Mouse (Mus musculus) retina, postnatal 7 days (tissue): ENCODE measurements at regions not wholly inside any gene's neighbourhood (a gene's known extent, or its start where the extent isn't known, plus 50 kb on each side); places are given as distances from the start of the nearest gene placed in this dataset.

Source experiments
- DNase-seq: peaks from one replicate; pipeline ENCODE4 v3.0.0-alpha.2; 2012; ENCODE audit warnings: low read depth, low spot score

DNA sequence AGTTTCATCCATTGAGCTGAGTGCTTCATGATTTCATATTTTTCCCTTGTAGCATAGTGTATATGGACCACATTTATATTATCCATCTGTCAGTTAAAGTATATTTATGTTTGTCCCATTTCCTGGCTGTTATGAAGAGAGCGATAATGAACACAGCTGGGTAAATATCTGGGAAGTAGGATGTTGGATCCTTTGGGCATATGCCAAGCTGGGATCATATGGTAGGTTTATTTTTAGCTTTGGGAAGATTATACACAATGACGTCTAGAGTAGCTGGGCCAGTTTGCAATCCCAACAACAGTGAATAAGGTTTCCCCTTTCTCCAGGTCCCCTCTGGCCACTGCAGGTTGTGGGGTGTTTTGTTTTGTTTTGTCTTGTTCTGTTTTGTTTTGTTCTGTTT lies 164.5 kb downstream of the Gm765 start:
- no peak for DNase-seq

DNA sequence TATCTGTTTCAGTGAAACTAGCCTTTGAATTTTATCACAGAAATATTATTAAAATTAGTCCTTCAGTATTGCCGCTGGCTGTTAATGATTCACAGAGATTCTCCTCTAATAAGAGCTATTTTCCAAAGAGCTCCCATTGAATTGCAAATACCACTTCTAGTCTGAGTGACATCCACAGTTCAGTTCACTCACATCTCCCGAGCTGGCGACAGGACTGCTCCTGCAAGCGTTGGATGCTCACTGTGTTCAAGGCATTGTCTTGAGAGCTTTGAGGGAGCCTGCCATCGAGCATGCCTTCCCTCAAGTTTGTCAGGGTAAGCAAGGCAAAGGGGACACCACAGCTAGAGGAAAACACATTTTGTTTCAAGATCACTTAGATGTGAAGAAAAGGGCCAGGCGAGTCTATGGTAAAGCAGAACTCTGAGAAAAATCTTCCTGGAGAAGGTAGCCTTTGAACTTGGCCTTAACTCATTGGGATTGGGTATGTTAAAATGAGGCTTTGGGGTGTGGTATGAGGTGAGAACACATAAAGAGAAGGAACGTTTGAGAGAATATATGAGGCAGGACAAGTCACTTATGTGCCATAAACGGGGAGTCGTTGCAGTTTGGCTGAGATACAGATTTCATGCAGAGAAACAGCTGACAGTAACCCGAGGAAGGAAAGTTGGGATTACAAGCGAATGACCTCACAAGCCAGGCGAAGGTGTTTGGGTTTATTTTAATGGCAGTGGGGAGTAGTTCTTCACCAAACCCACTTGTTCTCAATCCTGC lies 193.3 kb downstream of the Gm765 start:
- DNase-seq: no peak

DNA sequence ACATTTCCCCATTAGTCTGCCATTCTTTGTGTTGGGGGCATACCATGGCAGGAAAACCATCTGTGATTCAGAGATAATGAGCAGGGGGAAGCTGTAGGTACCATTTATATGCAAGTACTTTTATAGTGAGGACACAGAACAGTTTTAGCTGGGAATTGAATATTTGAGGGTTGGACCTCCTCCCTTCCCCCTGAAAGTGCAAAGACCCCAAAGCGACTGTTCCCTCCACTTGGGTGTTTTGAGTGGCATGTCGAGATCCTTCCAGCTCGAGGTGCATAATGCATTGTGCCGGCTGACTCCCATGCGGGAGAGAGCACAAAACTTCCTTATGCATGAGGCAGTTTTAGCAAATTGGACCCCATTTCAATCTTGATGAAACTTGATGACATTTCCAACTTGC lies 194.7 kb downstream of the Gm765 start:
- no peak for DNase-seq

DNA sequence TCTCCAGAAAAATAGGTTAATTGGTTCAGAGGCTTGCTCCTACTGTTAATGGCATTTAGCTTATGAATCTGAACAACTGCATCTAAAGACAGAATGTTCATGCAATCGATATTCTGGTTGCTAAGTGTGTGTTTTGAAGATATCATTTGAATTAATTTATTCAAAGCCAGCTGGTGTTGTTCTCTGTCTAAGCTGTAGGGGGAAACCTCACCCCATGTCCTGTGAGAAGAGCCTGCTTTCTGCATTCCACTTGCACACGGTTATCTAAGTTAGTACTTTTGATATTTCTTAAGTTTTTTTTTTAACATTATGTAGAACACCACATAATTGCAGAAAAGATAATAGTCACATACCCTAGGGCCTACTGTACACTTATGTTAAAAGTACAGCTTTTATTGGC lies 209.6 kb downstream of the Gm765 start:
- DNase-seq: peak; percentile 14

DNA sequence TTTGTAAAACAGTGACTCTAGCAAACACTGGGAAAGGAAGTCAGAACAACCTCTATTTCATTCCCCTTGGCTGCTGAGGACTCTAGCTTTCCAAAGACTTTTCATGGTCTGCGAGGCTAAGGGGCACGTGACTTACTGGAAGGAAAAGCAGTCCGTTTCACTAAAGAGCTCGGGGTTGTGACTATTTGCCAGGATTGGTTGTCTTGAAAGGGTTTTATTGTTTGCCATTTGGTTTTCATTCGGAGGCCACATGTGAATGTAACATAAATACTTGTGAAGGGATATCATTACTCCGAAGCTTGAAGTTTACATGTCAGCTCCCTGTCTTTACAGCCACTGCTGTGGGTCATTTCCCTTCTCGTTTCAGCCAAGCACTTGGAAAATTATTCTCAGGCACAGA lies 217.1 kb downstream of the Gm765 start:
- no peak for DNase-seq

DNA sequence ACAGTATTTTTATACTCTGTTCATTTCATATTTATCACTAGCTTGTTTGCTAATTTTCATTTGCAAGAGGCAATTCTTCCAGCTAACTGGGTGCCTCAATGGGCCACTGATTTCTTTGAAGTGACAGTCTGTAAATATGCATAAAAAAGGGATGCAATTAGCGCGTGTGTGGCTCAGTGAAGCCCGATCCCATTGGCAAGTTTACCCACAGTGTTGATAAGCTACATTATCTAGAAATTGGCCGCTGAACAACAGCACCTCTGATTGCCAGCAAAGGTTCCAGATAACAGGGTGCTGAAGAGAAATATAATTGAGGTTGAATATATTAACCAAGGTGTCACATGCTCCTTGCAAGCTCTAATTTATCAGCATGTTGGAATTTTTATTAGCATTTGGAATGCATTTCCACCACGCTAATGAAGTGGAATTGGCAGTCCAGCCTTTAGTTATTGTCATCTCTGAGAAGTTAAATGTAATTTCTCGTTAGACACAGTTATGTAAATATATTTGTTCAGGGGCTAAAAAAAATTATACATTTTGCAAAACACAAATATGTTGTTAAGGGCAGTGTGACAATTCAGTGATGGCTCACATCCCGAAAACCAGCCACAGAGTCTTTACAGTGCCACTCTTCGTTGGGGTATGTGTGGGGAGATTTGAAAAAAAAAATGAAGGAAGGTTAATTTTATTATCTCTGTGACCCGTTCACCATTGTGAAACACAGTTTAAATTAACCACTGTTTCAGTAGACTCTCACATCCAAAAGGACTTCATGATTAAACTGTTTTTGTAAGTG lies 224.0 kb downstream of the Gm765 start:
- DNase-seq: no peak

DNA sequence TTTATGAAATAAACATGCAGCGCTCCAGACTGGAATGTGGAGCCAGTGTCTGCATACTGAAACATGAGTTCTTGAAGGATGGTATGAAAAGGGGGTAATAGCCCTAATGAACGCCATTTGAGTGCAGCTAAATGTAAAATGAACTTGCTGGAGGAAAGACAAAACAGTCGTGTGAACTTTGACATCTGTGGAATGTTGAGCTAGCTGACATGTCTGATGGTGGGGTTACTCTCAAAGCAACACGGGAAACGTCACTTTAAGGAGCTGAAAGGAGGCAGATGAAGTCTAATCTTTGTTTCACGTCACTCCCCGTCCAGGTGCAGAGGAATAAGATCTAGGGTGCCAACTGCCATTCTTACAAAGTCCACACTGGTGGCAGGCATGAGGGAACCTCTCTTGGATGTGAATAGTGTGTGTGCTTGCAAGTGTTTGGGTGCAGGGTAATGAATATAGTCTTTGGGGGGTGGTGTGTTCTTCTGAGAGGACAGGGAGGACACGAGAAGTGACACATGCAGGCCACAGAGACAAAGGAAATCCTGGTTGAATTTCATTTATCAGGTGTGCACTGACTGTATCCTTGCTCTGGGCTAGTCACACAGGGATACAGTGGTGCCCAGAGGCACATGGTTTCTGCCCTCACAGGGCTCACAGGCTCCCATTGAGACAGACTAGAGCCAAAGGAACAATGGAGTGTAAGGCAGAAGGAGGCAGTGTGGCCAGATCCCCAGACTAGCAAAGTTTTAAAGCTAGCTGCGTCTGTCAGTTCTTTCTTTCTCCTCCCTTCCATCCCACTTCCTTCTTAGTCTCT lies 228.0 kb downstream of the Gm765 start:
- no peak for DNase-seq

DNA sequence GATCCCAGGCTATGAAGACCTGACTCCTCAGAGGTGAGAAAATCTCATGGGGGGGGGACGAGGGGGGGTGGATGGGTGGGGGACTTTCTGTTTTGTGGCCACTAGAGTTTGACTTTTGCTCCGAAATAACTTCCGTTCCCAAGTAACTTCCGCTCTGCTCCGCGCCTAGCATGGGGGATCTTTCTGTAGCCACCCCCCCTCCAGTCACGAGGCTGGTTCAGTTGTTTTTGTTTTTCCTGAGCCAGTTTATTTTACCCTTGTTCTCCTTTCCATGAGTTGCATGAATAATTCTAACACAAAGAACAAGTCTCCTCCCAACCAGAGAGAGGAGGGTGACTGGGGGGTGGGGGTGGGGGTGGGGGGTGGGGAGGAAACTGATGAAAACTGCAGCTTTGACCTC lies 228.8 kb downstream of the Gm765 start:
- no peak for DNase-seq

DNA sequence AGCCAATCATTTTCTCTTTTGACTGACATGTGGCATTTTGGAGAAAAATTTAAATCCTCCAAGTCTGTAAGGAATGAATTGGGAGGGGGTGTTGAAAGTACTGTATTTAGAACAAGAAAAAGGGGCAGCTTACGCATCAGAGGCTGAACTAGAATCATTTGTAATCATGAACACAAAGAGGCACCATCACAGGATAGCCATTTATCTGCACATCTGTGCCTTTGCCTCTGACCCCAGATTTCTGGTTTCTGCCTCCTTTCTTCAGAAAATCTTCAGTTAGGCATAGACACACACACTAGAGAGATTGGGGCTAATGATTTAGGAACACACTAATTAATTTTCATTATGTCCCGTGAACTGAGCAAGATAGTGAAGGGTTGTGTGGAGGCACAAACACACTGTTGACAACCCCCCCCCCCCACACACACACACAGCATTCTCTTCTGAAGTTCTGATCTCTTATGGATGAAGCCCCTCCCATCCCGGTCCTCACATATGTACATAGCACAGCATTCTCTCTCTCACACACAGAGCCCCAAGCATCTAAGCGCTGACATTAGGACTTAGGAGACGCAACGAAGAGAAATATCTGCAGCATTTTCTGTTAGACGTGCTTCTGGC lies 229.9 kb downstream of the Gm765 start:
- no peak for DNase-seq

DNA sequence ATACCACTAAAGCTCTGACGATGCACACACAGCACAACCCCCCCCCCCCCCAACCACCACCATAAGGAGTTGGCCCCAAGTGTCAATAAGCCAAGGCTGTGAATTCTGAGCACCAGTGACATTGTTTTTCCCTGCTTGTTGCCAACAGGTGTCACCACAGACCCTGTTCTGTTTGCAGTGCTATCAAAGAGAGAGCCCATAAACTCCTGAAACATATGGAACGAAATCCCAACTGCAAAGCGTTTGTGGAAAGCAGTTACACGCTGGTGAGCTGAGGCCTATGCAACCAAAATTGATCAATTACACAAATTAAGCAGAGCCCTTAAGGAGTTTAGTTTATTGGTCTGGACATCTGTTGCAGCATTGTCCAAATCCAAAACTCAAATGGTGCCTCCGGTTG lies 235.4 kb downstream of the Gm765 start:
- no peak for DNase-seq

DNA sequence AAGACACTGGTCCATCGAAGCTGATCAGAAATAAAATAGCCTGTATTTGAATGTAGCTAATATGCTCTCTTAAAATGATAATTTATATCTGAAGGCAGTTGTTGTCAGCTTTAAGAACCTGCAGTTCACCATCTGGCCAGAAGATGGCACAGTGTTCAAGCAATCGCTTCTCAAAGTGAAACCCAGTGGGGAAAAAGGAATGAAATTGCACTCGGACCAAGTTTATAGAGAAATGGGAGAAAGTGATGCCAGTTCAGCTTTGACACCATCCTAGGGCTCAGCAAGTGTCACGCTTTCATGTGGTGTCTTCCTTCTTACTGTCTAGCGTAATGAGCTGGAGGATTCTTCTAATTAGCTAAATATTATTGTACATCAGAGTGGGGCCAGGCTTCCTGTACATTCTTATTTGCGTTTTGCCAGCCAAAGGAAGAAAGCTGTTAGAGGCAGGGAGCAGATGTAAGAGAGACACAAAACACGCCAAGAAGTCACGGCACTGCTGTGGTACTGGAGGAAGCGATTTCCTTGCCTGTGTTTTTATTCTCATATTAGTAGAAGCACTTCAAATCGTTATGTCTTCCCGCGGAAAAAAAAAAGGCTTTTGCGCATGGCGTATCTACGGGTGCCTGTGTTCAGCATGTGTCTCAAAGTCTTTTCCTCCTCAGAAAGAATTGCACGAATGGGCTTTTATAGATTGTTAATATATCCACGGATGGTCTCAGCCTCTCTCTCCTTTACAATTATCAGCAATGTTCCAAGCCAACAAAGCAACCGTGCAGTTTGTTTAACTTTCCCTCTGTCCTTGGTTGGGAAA lies 237.1 kb downstream of the Gm765 start:
- DNase-seq: peak; percentile 49

DNA sequence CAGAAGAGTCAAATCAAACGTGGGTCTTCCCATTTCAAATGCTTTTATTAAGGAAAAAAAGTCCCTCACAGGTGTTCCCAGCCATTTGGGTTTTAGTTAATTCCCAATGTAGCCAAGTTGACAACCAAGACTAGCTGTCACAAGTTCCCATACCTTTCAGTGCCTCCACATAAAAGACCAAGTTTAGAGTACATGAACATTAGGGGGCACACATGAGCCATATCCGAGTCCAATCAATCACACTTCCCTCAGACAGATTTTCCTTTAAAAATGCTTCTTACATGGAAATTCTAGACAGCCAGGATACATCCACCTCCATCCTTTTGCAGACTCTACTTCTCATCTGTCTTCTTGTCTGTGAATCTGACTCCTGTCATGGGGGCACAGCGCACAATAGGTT lies 238.1 kb downstream of the Gm765 start:
- no peak for DNase-seq

DNA sequence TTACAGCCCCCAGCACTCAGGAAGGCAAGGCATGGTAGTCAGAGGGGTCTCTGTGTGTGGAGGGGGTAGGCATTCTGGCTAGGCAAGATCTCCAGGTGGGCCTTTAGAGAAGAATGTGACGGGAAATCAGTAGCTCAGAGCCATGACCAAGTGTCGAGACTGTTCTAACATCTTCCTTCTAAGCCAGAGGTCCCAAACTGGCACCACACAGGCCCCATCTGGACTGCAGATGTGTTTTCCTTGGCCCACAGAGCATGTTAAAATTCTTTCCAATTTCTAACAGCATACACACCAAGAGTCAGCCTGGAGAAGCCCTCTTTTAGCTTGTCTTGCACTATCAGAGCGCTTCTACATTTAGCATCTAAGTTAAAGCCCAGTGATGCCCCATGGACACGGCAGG lies 241.5 kb downstream of the Gm765 start:
- DNase-seq: no peak

DNA sequence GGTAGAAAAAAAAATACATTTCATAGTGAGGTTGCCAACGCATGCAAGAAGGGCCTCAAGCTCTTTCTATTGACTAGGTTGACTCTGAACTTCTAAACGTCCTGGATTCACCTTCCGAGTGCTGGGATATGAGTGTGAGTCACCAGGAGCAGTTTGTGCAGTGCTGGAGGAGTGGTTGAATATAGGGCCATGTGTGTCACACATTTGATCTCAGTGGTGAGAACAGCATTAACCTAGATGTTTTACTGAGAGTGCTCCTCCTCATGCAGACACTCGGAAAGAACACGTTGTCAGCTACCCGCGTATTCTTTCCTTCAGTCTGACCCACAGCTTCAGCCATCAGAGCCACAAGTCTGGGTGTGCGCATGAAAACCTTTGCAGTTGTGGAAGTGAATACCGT lies 243.4 kb downstream of the Gm765 start:
- no peak for DNase-seq

DNA sequence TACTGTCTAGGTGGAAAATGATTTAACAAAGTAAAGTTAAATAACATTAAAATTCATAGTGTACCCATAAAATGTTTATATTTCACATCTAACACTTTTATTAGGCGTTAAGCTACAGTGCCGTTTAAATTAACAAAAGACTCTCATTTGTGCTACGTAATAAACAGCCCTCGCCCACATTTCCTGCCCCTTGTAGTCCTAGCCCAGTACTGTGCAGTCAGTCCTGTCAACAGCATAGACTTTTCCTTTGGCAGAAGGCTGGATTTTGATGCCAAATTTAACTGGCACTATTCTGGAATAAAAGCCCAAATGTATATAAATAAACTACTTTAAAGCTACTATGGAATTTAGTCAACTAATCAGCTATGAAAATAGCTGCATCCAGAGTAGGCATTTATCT lies 247.3 kb downstream of the Gm765 start:
- DNase-seq: no peak

DNA sequence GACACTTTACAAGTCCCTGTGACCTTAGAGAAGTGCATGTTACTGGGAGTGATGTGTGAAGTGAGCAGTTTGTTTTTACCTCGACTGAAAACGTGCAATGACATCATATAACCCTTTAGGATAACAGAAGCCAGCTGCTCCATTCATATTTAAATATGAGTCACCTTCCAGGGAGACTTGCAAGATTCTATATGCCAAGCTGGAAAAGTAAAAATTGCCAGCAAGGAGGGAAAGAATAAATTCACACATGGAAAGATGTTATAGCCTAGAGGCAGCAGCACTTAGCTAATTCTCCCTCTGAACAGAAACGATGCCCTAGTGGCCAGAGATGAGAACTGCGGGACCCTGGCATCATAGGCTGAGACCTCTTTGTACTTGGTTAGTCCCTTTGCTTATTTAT lies 253.4 kb downstream of the Gm765 start:
- DNase-seq: peak; percentile 14

DNA sequence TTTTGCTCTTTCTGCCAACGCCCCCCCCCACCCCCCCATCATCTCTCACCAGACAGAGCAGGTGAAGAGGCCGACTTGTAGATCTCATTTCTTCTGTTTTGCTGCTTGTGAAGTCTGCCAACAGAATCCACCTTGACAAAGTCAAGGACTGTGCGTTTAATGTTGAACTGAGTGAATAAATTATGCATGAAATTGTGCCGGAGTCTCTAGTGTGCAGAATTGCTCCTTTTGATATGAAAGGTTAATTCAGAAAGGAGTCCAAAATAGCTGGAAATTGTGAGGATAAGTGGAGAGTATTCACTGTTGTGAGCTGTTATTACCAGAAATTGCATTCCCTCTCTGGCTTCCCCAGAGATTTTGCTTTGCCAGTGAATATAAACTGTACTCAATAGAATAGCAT lies 262.5 kb downstream of the Gm765 start:
- DNase-seq: no peak
